Mouse (Mus musculus): ENCODE measurements around the gene Coro7.

GRCm38 (mm10) chr16:4593971-4594813 is 85.4 kb downstream of the Coro7 start, which contains the start of gene Glis2:
- no peak for TF ChIP-seq CTCF (IDR thresholded peaks at IDR 0.05; ENCODE audit: low read depth)
- TF ChIP-seq EP300 (IDR thresholded peaks at IDR 0.05; ENCODE audit: low read depth): no peak
